Mouse (Mus musculus): ENCODE results near the gene Mex3a. TPM values are rescaled to one million over a fixed set of nuclear protein-coding genes. Genes with fewer than 3 reads are reported as not detected.

The Mex3a gene
- polyA plus RNA-seq, 1 experiment from 2014 or later = 19.2 TPM

- Histone ChIP-seq H3K4me1 (no peaks in the 10 kb centered on the region; the same call in 1 of the 2 replicates), H3K27me3 (replicated peaks) (no peaks in the 10 kb centered on the region), H3K9me3 (replicated peaks) (no peaks in the 10 kb centered on the region), H3K27ac (replicated peaks) (no peak overlapping the region), H3K9ac (replicated peaks) (no peak overlapping the region), H3K36me3 (0 out of 2 replicates have a peak, but pooled peaks cover 8% of the 10 kb centered on the region), H3K4me2 (no peak overlapping the region), H3K4me3 (replicated peaks) (no peak overlapping the region)
- ATAC-seq (ENCODE audit: low FRiP score) = no peak
- 88% methylated on average over 2 of the region's 2 CpGs for WGBS
Observed at GRCm38 (mm10) chr3:88520078-88520477, 12.1 kb upstream of the Mex3a start.

- Histone ChIP-seq H3K36me3 (0 out of 2 replicates have a peak, but pooled peaks cover 8% of the 10 kb centered on the region), H3K4me2 (no peak overlapping the region), H3K27ac (replicated peaks) (no peak overlapping the region), H3K4me1 (peaks cover 6% of the 10 kb centered on the region), H3K4me3 (replicated peaks) (no peak overlapping the region), H3K27me3 (replicated peaks) (no peaks in the 10 kb centered on the region), H3K9ac (replicated peaks) (no peak overlapping the region), H3K9me3 (replicated peaks) (no peaks in the 10 kb centered on the region)
- no peak for ATAC-seq (ENCODE audit: low FRiP score)
- 89% methylated on average over 6 of the region's 6 CpGs for WGBS
Observed at GRCm38 (mm10) chr3:88521156-88521555, 11.0 kb upstream of the Mex3a start.

GRCm38 (mm10) chr3:88521803-88522331, 10.3 kb upstream of the Mex3a start:
- H3K4me3 ChIP-seq (replicated peaks) = no peak overlapping the region
- no peak for ATAC-seq (ENCODE audit: low FRiP score)
- no peak overlapping the region for H3K9ac ChIP-seq (replicated peaks)
- 28% methylated on average over 9 of the region's 9 CpGs for WGBS
- H3K4me1 ChIP-seq = peaks cover 13% of the 10 kb centered on the region
- no peak overlapping the region for H3K4me2 ChIP-seq
- no peak overlapping the region for H3K27ac ChIP-seq (replicated peaks)
- H3K36me3 ChIP-seq = 0 out of 2 replicates have a peak, but pooled peaks cover 8% of the 10 kb centered on the region
- no peaks in the 10 kb centered on the region for H3K9me3 ChIP-seq (replicated peaks)
- H3K27me3 ChIP-seq (replicated peaks) = no peaks in the 10 kb centered on the region

GRCm38 (mm10) chr3:88523027-88523426, 9.2 kb upstream of the Mex3a start:
- H3K9me3 ChIP-seq (replicated peaks) = no peaks in the 10 kb centered on the region
- H3K4me3 ChIP-seq (replicated peaks) = no peak overlapping the region
- no peak overlapping the region; the same call in 1 of the 2 replicates for H3K9ac ChIP-seq (replicated peaks)
- 89% methylated on average over 8 of the region's 8 CpGs for WGBS
- no peaks in the 10 kb centered on the region for H3K27me3 ChIP-seq (replicated peaks)
- H3K27ac ChIP-seq (replicated peaks) = no peak overlapping the region
- H3K4me2 ChIP-seq = no peak overlapping the region
- H3K4me1 ChIP-seq = peaks cover 25% of the 10 kb centered on the region
- H3K36me3 ChIP-seq = 0 out of 2 replicates have a peak, but pooled peaks cover 8% of the 10 kb centered on the region
- no peak for ATAC-seq (ENCODE audit: low FRiP score)

- Histone ChIP-seq H3K27ac (replicated peaks) (no peak overlapping the region), H3K4me2 (no peak overlapping the region), H3K9ac (replicated peaks) (no peak overlapping the region), H3K27me3 (replicated peaks) (no peaks in the 10 kb centered on the region), H3K4me1 (peaks cover 43% of the 10 kb centered on the region), H3K4me3 (replicated peaks) (no peak overlapping the region), H3K9me3 (replicated peaks) (no peaks in the 10 kb centered on the region), H3K36me3 (0 out of 2 replicates have a peak, but pooled peaks cover 8% of the 10 kb centered on the region)
- WGBS = 90% methylated on average over 5 of the region's 5 CpGs
- ATAC-seq (ENCODE audit: low FRiP score) = no peak
Observed at GRCm38 (mm10) chr3:88525021-88525420, 7.2 kb upstream of the Mex3a start.

- ATAC-seq (ENCODE audit: low FRiP score) = peak; percentile 65
- peak overlapping the region; percentile 9; the same call in 1 of the 2 replicates for H3K27ac ChIP-seq (replicated peaks)
- H3K4me3 ChIP-seq (replicated peaks) = no peak overlapping the region
- no peaks in the 10 kb centered on the region for H3K9me3 ChIP-seq (replicated peaks)
- H3K9ac ChIP-seq (replicated peaks) = peak overlapping the region; percentile 20; the same call in 1 of the 2 replicates
- peak overlapping the region; percentile 42 for H3K4me2 ChIP-seq
- H3K27me3 ChIP-seq (replicated peaks) = no peaks in the 10 kb centered on the region
- H3K4me1 ChIP-seq = peaks cover 50% of the 10 kb centered on the region
- 0 out of 2 replicates have a peak, but pooled peaks cover 8% of the 10 kb centered on the region for H3K36me3 ChIP-seq
- WGBS = 34% methylated on average over 17 of the region's 17 CpGs
Observed at GRCm38 (mm10) chr3:88526157-88527131, 5.8 kb upstream of the Mex3a start.

GRCm38 (mm10) chr3:88527565-88527964, 4.6 kb upstream of the Mex3a start:
- WGBS = 15% methylated on average over 8 of the region's 8 CpGs
- Histone ChIP-seq H3K9ac (replicated peaks) (peak overlapping the region; percentile 18; the same call in 1 of the 2 replicates), H3K27ac (replicated peaks) (0 out of 2 replicates have a peak overlapping the region, but pooled peaks have one; percentile 0), H3K27me3 (replicated peaks) (no peaks in the 10 kb centered on the region), H3K36me3 (0 out of 2 replicates have a peak, but pooled peaks cover 8% of the 10 kb centered on the region), H3K4me2 (peak overlapping the region; percentile 28), H3K4me1 (peaks cover 50% of the 10 kb centered on the region), H3K9me3 (replicated peaks) (no peaks in the 10 kb centered on the region), H3K4me3 (replicated peaks) (no peak overlapping the region)
- no peak for ATAC-seq (ENCODE audit: low FRiP score)

GRCm38 (mm10) chr3:88528646-88529045, 3.5 kb upstream of the Mex3a start:
- Histone ChIP-seq H3K4me2 (no peak overlapping the region), H3K27ac (replicated peaks) (no peak overlapping the region), H3K36me3 (0 out of 2 replicates have a peak, but pooled peaks cover 8% of the 10 kb centered on the region), H3K9me3 (replicated peaks) (no peaks in the 10 kb centered on the region), H3K9ac (replicated peaks) (no peak overlapping the region), H3K4me3 (replicated peaks) (no peak overlapping the region), H3K27me3 (replicated peaks) (no peaks in the 10 kb centered on the region), H3K4me1 (peaks cover 51% of the 10 kb centered on the region)
- WGBS = 85% methylated on average over 11 of the region's 11 CpGs
- ATAC-seq (ENCODE audit: low FRiP score) = no peak

- Histone ChIP-seq H3K4me3 (replicated peaks) (peak overlapping the region; percentile 89), H3K27ac (replicated peaks) (peak overlapping the region; percentile 39), H3K4me2 (peak overlapping the region; percentile 89), H3K9me3 (replicated peaks) (no peaks in the 10 kb centered on the region), H3K4me1 (peaks cover 59% of the 10 kb centered on the region), H3K36me3 (0 out of 2 replicates have a peak, but pooled peaks cover 2% of the 10 kb centered on the region), H3K9ac (replicated peaks) (peak overlapping the region; percentile 99), H3K27me3 (replicated peaks) (no peaks in the 10 kb centered on the region)
- no peak for ATAC-seq (ENCODE audit: low FRiP score)
- 14% methylated on average over 7 of the region's 7 CpGs for WGBS
Observed at GRCm38 (mm10) chr3:88529204-88530000, 2.8 kb upstream of the Mex3a start.

- Histone ChIP-seq H3K36me3 (no peaks in the 10 kb centered on the region), H3K27me3 (replicated peaks) (no peaks in the 10 kb centered on the region), H3K4me3 (replicated peaks) (peak overlapping the region; percentile 89), H3K4me1 (peaks cover 68% of the 10 kb centered on the region), H3K9ac (replicated peaks) (peak overlapping the region; percentile 99), H3K9me3 (replicated peaks) (no peaks in the 10 kb centered on the region), H3K4me2 (peak overlapping the region; percentile 89), H3K27ac (replicated peaks) (peak overlapping the region; percentile 97)
- WGBS = 7% methylated on average over 11 of the region's 11 CpGs
- no peak for ATAC-seq (ENCODE audit: low FRiP score)
Observed at GRCm38 (mm10) chr3:88530082-88530864, 1.9 kb upstream of the Mex3a start.
